Mouse (Mus musculus) hindbrain, embryonic 15.5 days (tissue): ENCODE results near the gene Eif5a. TPM values are rescaled to one million over a fixed set of nuclear protein-coding genes. Genes with fewer than 3 reads are reported as not detected.
A peak's percentile ranks its signal among the peaks of the same experiment; 100 is the strongest.

Source experiments
- ATAC-seq: fragments of 200-750 bp; cut with Nextera tagmentation; 2 replicates; pipeline ENCODE4 v1.8.0; 2017; ENCODE audit warnings: low read depth, moderate number of reproducible peaks, moderate TSS enrichment; ENCODE audit not compliant: low FRiP score
- H3K27ac ChIP-seq: fragments of 300-500 bp; sonication (generic); replicated peaks from 2 replicates; pipeline ENCODE4 v1.5.1; 2015; ENCODE audit warnings: mild to moderate bottlenecking, inconsistent platforms
- H3K27me3 ChIP-seq: fragments of 300-500 bp; sonication (generic); 2 replicates; pipeline ENCODE4 v1.6.1; 2015; ENCODE audit warnings: control low read depth, inconsistent platforms
- H3K36me3 ChIP-seq: fragments of 300-500 bp; sonication (generic); 2 replicates; pipeline ENCODE4 v1.6.1; 2015; ENCODE audit warnings: control low read depth, inconsistent platforms
- H3K4me1 ChIP-seq: fragments of 300-500 bp; sonication (generic); replicated peaks from 2 replicates; pipeline ENCODE4 v1.6.1; 2015; ENCODE audit warnings: control low read depth, inconsistent platforms
- H3K4me2 ChIP-seq: fragments of 300-500 bp; sonication (generic); 2 replicates; pipeline ENCODE4 v1.6.1; 2015; ENCODE audit warnings: moderate library complexity, mild to moderate bottlenecking, inconsistent platforms
- H3K4me3 ChIP-seq: fragments of 300-500 bp; sonication (generic); 2 replicates; pipeline ENCODE4 v1.5.1; 2015; ENCODE audit warnings: mild to moderate bottlenecking, inconsistent platforms
- H3K9ac ChIP-seq: fragments of 300-500 bp; sonication (generic); 2 replicates; pipeline ENCODE4 v1.6.1; 2015; ENCODE audit warnings: inconsistent platforms
- H3K9me3 ChIP-seq: fragments of 300-500 bp; sonication (generic); 2 replicates; pipeline ENCODE4 v1.6.1; 2016; ENCODE audit warnings: control low read depth, inconsistent platforms
- WGBS: fragments of 180-500 bp; shearing (Covaris S2); methylation state at CpG from one replicate; pipeline ENCODE4 v1.1.7; 2015; 5-methylcytosine and 5-hydroxymethylcytosine counted together
- polyA plus RNA-seq: library from polyadenylated mRNA; unstranded; fragments of >200 nt; fragmentation: Nextera tagmentation; extraction: Ambion mirVana; gene quantifications from 2 replicates; pipeline ENCODE4 v1.2.1, GENCODE M21; 2015

The Eif5a gene
- polyA plus RNA-seq, 1 experiment from 2014 or later = 1,119 TPM

GRCm38 (mm10) chr11:69939731-69940130, 18.0 kb upstream of the Eif5a start:
- no peak for ATAC-seq
- no peak overlapping the region for H3K27ac ChIP-seq
- H3K4me2 ChIP-seq = no peak overlapping the region
- 96% methylated on average over 17 of the region's 17 CpGs for WGBS
- peaks cover 21% of the 10 kb centered on the region for H3K4me1 ChIP-seq
- H3K9me3 ChIP-seq = no peaks in the 10 kb centered on the region
- H3K27me3 ChIP-seq = peaks cover 25% of the 10 kb centered on the region
- no peak overlapping the region for H3K9ac ChIP-seq
- H3K36me3 ChIP-seq = no peaks in the 10 kb centered on the region
- no peak overlapping the region for H3K4me3 ChIP-seq

GRCm38 (mm10) chr11:69939181-69939580, 17.4 kb upstream of the Eif5a start:
- ATAC-seq = no peak
- peaks cover 25% of the 10 kb centered on the region for H3K27me3 ChIP-seq
- H3K9ac ChIP-seq = no peak overlapping the region
- H3K36me3 ChIP-seq = no peaks in the 10 kb centered on the region
- peaks cover 27% of the 10 kb centered on the region for H3K4me1 ChIP-seq
- H3K27ac ChIP-seq = no peak overlapping the region
- H3K9me3 ChIP-seq = no peaks in the 10 kb centered on the region
- H3K4me3 ChIP-seq = no peak overlapping the region
- H3K4me2 ChIP-seq = no peak overlapping the region
- WGBS = 68% methylated on average over 5 of the region's 5 CpGs

DNA sequence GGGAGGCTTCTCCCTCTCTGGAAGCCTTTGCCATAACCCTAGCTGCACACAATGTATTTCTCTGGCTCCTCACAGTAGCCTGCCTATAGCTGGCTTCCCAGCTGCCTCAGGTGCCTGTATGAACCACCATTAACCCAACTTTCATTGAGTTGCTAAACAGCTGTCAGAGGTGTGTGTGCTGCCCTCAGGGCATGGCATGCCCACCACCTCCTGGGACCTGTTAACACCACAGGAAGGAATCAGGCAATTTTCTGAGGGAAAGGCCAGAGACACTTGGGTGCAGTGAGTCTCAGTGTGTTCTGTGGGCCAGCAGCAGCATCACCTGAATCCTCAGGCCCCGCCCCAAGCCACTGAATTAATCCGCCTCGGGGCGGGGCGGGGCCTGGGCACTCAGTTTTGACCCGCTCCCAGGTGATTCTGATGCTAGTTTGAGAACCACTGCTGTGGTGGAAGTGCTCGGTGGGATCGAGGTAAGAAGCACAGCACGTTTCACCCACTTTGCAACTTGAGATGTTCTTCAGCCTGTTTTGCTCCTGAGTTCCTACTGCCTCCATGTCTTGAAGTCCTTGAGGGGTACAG, 16.7 kb upstream of the Eif5a start:
- Histone ChIP-seq H3K27ac (no peak overlapping the region), H3K4me2 (no peak overlapping the region), H3K9ac (no peak overlapping the region), H3K27me3 (peaks cover 25% of the 10 kb centered on the region), H3K9me3 (no peaks in the 10 kb centered on the region), H3K4me3 (no peak overlapping the region), H3K36me3 (no peaks in the 10 kb centered on the region), H3K4me1 (peaks cover 28% of the 10 kb centered on the region)
- ATAC-seq = no peak
- WGBS = 39% methylated on average over 9 of the region's 9 CpGs

DNA sequence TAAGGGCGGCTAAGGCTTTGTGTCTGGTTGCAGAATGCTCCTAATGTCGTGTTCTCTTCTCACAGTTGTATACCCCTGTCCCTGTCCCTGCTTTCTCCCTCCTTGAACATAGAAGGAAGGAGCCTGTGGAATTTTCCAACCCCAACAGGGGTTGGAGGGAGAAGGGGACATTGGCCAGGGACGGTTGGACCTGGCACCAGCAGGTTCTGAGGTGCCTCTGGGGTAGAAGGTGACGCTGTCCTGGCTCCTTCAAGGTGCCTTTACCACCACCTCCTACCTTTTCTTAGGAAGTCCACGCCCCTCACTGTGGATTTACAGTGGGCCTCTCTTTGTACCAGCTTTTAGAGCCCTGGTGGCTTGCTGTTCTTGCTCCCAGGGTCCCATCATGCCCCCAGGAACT, 16.1 kb upstream of the Eif5a start:
- Histone ChIP-seq H3K9me3 (no peaks in the 10 kb centered on the region), H3K4me1 (peaks cover 28% of the 10 kb centered on the region), H3K27me3 (peaks cover 25% of the 10 kb centered on the region), H3K9ac (no peak overlapping the region), H3K27ac (no peak overlapping the region), H3K4me3 (no peak overlapping the region), H3K36me3 (no peaks in the 10 kb centered on the region), H3K4me2 (no peak overlapping the region)
- 67% methylated on average over 5 of the region's 5 CpGs for WGBS
- no peak for ATAC-seq

GRCm38 (mm10) chr11:69937385-69937784, 15.6 kb upstream of the Eif5a start:
- no peak overlapping the region for H3K27ac ChIP-seq
- H3K4me1 ChIP-seq = peaks cover 28% of the 10 kb centered on the region
- H3K9me3 ChIP-seq = no peaks in the 10 kb centered on the region
- no peak for ATAC-seq
- 44% methylated on average over 4 of the region's 4 CpGs for WGBS
- H3K9ac ChIP-seq = no peak overlapping the region
- H3K4me2 ChIP-seq = 0 out of 2 replicates have a peak overlapping the region, but pooled peaks have one; percentile 100
- no peaks in the 10 kb centered on the region for H3K36me3 ChIP-seq
- H3K27me3 ChIP-seq = peaks cover 25% of the 10 kb centered on the region
- H3K4me3 ChIP-seq = no peak overlapping the region

- 46% methylated on average over 9 of the region's 9 CpGs for WGBS
- peak overlapping the region; percentile 69 for H3K4me3 ChIP-seq
- ATAC-seq = no peak
- peak overlapping the region; percentile 100 for H3K4me2 ChIP-seq
- no peaks in the 10 kb centered on the region for H3K9me3 ChIP-seq
- peaks cover 28% of the 10 kb centered on the region for H3K4me1 ChIP-seq
- H3K27ac ChIP-seq = no peak overlapping the region
- peaks cover 25% of the 10 kb centered on the region for H3K27me3 ChIP-seq
- H3K9ac ChIP-seq = peak overlapping the region; percentile 56; the same call in 1 of the 2 replicates
- no peaks in the 10 kb centered on the region for H3K36me3 ChIP-seq
Observed at GRCm38 (mm10) chr11:69936714-69937347, 15.1 kb upstream of the Eif5a start.

DNA sequence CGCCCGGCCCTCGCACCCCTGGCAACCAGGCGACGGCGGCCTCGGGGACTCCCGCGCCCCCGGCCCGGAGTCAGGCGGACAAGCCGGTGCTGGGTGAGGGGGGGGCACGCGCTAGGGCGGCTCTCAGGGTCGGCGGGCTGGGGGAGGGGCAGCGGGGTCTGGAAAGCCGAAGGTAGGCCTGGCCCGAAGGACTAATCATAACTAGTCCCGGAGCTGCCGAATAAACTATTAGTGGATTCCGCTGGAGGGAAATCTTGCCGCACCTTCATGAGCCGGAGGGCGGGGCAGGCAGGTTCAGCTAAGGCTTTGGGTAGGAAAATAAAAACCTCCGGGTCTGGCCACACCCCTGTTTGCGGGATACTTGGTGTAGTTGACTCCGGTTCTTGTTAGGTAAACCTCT, 14.4 kb upstream of the Eif5a start:
- ATAC-seq = no peak; the same call in 1 of the 2 replicates
- Histone ChIP-seq H3K27me3 (peaks cover 25% of the 10 kb centered on the region), H3K9me3 (no peaks in the 10 kb centered on the region), H3K9ac (peak overlapping the region; percentile 56), H3K4me1 (peaks cover 28% of the 10 kb centered on the region), H3K4me2 (peak overlapping the region; percentile 100), H3K4me3 (peak overlapping the region; percentile 69), H3K27ac (no peak overlapping the region), H3K36me3 (no peaks in the 10 kb centered on the region)
- 3% methylated on average over 27 of the region's 30 CpGs for WGBS

DNA sequence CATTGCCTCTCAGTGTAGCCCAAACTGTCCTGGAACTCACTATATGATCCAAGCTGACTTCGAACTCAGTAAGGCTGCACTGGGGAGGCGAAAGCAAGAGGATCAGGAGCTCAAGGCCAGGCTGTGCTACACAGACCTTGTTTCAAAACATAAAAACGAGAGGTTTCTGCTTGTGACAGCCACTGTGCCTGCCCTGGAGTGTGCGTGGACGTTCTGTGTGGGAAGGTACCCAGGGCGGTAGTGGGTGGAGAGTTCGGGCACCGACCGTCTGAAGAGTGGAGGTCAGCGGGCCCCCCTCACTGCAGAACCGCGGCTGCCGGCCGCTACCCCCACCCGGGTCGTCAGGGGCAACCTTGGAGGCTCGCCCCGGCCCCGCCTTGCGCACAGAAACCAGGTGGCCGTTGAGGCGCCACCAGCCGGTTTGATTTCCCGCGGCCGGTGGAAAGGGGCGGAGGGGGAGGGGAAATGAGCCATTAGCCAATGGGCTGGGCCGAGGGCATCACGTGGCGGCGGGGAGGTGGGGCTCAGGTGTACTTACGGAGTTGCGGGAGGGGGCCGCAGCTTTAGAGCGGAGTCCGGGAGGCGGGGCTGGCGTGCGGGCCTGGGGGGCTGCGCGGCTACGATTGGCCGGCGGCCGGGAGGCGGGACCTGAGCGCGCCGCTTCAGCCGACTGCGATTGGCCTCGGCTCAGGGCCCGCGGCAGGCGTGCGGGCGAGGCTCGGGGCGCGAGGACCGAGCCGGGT, 13.6 kb upstream of the Eif5a start, which contains the start of gene Ybx2:
TSS of gene Ybx2 (plus strand) at position 660 of the 743 bp plus-strand sequence.
- H3K4me3 ChIP-seq = peak within 1 kb of the TSS; percentile 69
- H3K27me3 ChIP-seq = peaks cover 25% of the 10 kb centered on the region
- ATAC-seq = peak; percentile 96
- H3K9ac ChIP-seq = peak within 1 kb of the TSS; percentile 56
- peak within 1 kb of the TSS; percentile 100 for H3K4me2 ChIP-seq
- no peak within 1 kb of the TSS for H3K27ac ChIP-seq
- 1% methylated on average over 54 of the region's 62 CpGs for WGBS
- no peaks in the 10 kb centered on the region for H3K9me3 ChIP-seq
- no peaks in the 10 kb centered on the region for H3K36me3 ChIP-seq
- peaks cover 28% of the 10 kb centered on the region for H3K4me1 ChIP-seq

GRCm38 (mm10) chr11:69934681-69935080, 12.9 kb upstream of the Eif5a start:
- no peaks in the 10 kb centered on the region for H3K36me3 ChIP-seq
- H3K9me3 ChIP-seq = no peaks in the 10 kb centered on the region
- ATAC-seq = no peak
- H3K9ac ChIP-seq = no peak overlapping the region
- H3K27me3 ChIP-seq = peaks cover 25% of the 10 kb centered on the region
- no peak overlapping the region for H3K4me3 ChIP-seq
- 21% methylated on average over 6 of the region's 6 CpGs for WGBS
- peaks cover 28% of the 10 kb centered on the region for H3K4me1 ChIP-seq
- peak overlapping the region; percentile 100 for H3K4me2 ChIP-seq
- H3K27ac ChIP-seq = no peak overlapping the region

DNA sequence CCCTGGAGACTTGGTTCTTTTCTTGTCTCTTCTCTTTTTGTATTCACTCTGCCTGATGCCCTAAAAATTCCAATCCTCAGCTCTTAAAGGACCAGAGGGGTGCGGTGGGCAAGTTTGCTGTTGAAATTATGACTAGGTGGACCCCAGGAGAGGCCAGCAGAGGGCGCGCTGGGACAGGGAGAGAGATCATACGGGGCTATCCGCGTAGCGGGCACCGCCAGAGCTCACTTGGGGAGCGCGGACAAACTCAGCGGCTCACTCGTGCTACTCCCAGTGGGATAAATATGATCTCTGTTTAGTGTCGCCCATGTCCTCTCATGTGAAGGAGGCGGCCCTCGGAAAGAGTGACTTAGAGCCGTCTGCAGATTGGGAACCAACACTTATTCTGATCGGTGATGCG, 12.4 kb upstream of the Eif5a start:
- no peak overlapping the region for H3K27ac ChIP-seq
- no peaks in the 10 kb centered on the region for H3K9me3 ChIP-seq
- under 1% methylated on average over 18 of the region's 18 CpGs for WGBS
- H3K4me1 ChIP-seq = peaks cover 28% of the 10 kb centered on the region
- H3K4me3 ChIP-seq = peak overlapping the region; percentile 14; the same call in 1 of the 2 replicates
- no peak overlapping the region for H3K9ac ChIP-seq
- peaks cover 22% of the 10 kb centered on the region for H3K27me3 ChIP-seq
- peak overlapping the region; percentile 48 for H3K4me2 ChIP-seq
- no peak for ATAC-seq
- no peaks in the 10 kb centered on the region for H3K36me3 ChIP-seq

GRCm38 (mm10) chr11:69933066-69933465, 11.3 kb upstream of the Eif5a start:
- Histone ChIP-seq H3K4me3 (no peak overlapping the region), H3K36me3 (no peaks in the 10 kb centered on the region), H3K27ac (no peak overlapping the region), H3K4me2 (no peak overlapping the region), H3K9ac (no peak overlapping the region), H3K4me1 (peaks cover 28% of the 10 kb centered on the region), H3K27me3 (peaks cover 16% of the 10 kb centered on the region), H3K9me3 (no peaks in the 10 kb centered on the region)
- ATAC-seq = no peak
- WGBS = 82% methylated on average over 4 of the region's 4 CpGs

GRCm38 (mm10) chr11:69932254-69932653, 10.5 kb upstream of the Eif5a start:
- Histone ChIP-seq H3K27ac (no peak overlapping the region), H3K4me2 (no peak overlapping the region), H3K27me3 (peaks cover 8% of the 10 kb centered on the region), H3K4me3 (no peak overlapping the region), H3K9me3 (no peaks in the 10 kb centered on the region), H3K9ac (no peak overlapping the region), H3K4me1 (peaks cover 28% of the 10 kb centered on the region), H3K36me3 (no peaks in the 10 kb centered on the region)
- no peak for ATAC-seq
- 42% methylated on average over 3 of the region's 3 CpGs for WGBS
